Mouse (Mus musculus) liver, embryonic 12.5 days (tissue): ENCODE results near the gene Rnf215. TPM values are rescaled to one million over a fixed set of nuclear protein-coding genes. Genes with fewer than 3 reads are reported as not detected.

Source experiments
- ATAC-seq: fragments of 200-750 bp; cut with Nextera tagmentation; 2 replicates; pipeline ENCODE4 v1.8.0; 2017; ENCODE audit warnings: moderate number of reproducible peaks, mild to moderate bottlenecking, moderate library complexity
- H3K27ac ChIP-seq: fragments of 300-500 bp; sonication (generic); 2 replicates; pipeline ENCODE4 v1.5.1; 2016; ENCODE audit warnings: mild to moderate bottlenecking
- H3K27me3 ChIP-seq: fragments of 300-500 bp; sonication (generic); replicated peaks from 2 replicates; pipeline ENCODE4 v1.6.1; 2016; ENCODE audit warnings: mild to moderate bottlenecking, moderate library complexity
- H3K36me3 ChIP-seq: fragments of 300-500 bp; sonication (generic); 2 replicates; pipeline ENCODE4 v1.6.1; 2016; ENCODE audit warnings: mild to moderate bottlenecking, moderate library complexity
- H3K4me1 ChIP-seq: fragments of 300-500 bp; sonication (generic); 2 replicates; pipeline ENCODE4 v1.6.1; 2016
- H3K4me2 ChIP-seq: fragments of 300-500 bp; sonication (generic); 2 replicates; pipeline ENCODE4 v1.6.1; 2016; ENCODE audit warnings: mild to moderate bottlenecking, moderate library complexity
- H3K4me3 ChIP-seq: fragments of 300-500 bp; sonication (generic); 2 replicates; pipeline ENCODE4 v1.5.1; 2016; ENCODE audit warnings: mild to moderate bottlenecking, moderate library complexity
- H3K9ac ChIP-seq: fragments of 300-500 bp; sonication (generic); 2 replicates; pipeline ENCODE4 v1.6.1; 2016; ENCODE audit warnings: mild to moderate bottlenecking, moderate library complexity
- H3K9me3 ChIP-seq: fragments of 300-500 bp; sonication (generic); replicated peaks from 2 replicates; pipeline ENCODE4 v1.6.1; 2016; ENCODE audit warnings: mild to moderate bottlenecking, moderate library complexity
- WGBS: fragments of 180-500 bp; shearing (Covaris S2); methylation state at CpG from one replicate; pipeline ENCODE4 v1.1.7; 2016; ENCODE audit not compliant: insufficient replicate concordance; 5-methylcytosine and 5-hydroxymethylcytosine counted together
- polyA plus RNA-seq: library from polyadenylated mRNA; unstranded; fragments of >200 nt; fragmentation: Nextera tagmentation; extraction: Ambion mirVana; gene quantifications from 2 replicates; pipeline ENCODE4 v1.2.1, GENCODE M21; 2016

Rnf215 gene
- polyA plus RNA-seq = 9.7 and 10.6 TPM in 2 replicates

DNA sequence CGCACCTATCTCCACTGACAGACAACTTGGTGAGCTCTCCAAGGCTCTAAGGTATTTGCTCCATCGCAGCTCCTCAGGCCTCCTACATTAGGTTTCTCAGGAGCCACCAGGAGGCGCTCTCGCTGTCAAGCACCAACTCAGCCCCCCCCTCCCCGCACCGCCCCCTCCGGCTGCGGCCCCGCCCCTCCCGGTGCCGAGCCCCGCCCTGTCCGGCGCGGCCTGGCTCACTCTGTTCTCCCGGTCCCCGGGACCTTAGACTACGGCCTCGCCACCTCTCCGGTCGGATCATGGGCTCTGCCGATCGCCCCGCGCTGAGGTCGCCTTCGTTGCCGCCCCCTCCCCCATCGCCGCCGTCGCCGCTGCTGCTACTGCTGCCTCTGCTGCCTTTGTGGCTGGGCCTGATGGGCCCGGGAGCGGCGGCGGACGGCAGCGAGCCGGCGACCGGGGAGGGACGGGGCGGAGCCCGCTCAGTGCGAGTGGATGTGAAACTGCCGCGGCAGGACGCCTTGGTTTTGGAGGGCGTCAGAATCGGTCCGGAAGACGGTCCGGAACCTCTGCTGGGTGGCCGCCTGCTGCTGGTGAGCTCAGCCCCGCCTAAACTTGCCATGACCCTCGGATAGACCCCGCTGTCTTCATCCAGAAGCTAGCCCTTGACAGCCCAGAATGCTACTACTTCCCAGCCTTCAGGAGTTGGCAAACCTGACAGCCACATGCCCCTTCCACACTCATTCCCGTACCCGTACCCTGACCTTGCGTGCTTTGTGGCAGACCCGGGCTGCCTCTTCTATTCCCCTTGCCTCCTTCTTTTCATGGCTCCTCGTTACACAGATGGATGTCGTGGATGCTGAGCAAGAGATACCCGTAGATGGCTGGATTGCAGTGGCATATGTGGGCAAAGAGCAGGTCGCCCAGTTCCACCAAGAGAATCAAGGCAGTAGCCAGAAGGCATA is at the start of gene Rnf215:
TSS of gene Rnf215 (plus strand) at position 217 of the 950 bp plus-strand sequence.
- Histone ChIP-seq H3K36me3 (peaks cover 26% of the 10 kb centered on the region), H3K9ac (peak within 1 kb of the TSS; percentile 87), H3K4me3 (peak within 1 kb of the TSS; percentile 86), H3K4me1 (peaks cover 30% of the 10 kb centered on the region), H3K9me3 (0 out of 2 replicates have a peak, but pooled peaks cover 6% of the 10 kb centered on the region), H3K27me3 (no peaks in the 10 kb centered on the region), H3K4me2 (peak within 1 kb of the TSS; percentile 92), H3K27ac (peak within 1 kb of the TSS; percentile 83)
- WGBS = 3% methylated on average over 64 of the region's 66 CpGs
- peak; percentile 95 for ATAC-seq

DNA sequence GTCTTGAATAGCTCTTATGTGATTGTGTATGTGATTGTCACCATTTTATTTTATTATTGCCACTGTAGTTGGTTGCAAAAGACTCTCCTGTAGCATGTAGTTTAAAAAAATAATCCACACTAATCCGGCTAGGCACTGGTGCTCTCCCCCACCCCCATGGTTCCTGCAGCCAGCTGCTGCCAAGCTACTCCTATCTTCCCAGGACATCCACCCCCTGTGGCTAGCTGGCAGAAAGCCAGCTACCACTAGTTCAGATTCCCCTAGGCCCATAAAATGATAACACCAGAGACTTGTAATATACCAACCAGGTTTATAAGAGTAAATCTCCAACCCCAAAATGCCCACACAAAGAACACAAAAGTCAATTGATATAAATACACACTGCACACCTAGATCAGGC is 48.8 kb upstream of the Rnf215 start:
- WGBS = 31% methylated on average over 1 of the region's 1 CpGs
- Histone ChIP-seq H3K9me3 (peaks cover 7% of the 10 kb centered on the region), H3K27me3 (no peaks in the 10 kb centered on the region), H3K9ac (no peak overlapping the region), H3K27ac (no peak overlapping the region), H3K36me3 (peaks cover 10% of the 10 kb centered on the region), H3K4me2 (no peak overlapping the region), H3K4me1 (no peaks in the 10 kb centered on the region), H3K4me3 (no peak overlapping the region)
- ATAC-seq = no peak

DNA sequence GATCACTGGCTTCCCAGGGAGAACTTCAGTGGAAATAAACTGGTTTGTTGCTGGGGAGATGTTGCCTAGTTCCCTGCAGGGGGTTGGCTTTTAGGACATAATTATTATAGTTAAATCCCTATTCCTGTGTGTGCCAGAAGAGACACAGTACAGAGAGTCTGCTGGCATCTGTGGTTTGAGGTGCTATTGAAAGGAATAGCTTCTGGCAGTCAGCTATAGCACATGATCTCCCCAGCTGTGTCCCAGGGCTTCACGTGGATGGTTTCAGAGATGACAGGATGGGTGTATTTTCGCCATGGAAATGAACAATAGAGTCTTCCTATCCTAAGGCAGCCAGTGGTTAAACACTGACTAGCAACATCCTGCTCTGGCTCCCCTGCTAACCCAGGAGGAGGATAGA is 47.7 kb upstream of the Rnf215 start:
- Histone ChIP-seq H3K4me2 (no peak overlapping the region), H3K36me3 (peaks cover 20% of the 10 kb centered on the region), H3K4me1 (no peaks in the 10 kb centered on the region), H3K27ac (no peak overlapping the region), H3K27me3 (no peaks in the 10 kb centered on the region), H3K9me3 (peaks cover 12% of the 10 kb centered on the region), H3K9ac (no peak overlapping the region), H3K4me3 (no peak overlapping the region)
- ATAC-seq = no peak
- 39% methylated on average over 2 of the region's 2 CpGs for WGBS

DNA sequence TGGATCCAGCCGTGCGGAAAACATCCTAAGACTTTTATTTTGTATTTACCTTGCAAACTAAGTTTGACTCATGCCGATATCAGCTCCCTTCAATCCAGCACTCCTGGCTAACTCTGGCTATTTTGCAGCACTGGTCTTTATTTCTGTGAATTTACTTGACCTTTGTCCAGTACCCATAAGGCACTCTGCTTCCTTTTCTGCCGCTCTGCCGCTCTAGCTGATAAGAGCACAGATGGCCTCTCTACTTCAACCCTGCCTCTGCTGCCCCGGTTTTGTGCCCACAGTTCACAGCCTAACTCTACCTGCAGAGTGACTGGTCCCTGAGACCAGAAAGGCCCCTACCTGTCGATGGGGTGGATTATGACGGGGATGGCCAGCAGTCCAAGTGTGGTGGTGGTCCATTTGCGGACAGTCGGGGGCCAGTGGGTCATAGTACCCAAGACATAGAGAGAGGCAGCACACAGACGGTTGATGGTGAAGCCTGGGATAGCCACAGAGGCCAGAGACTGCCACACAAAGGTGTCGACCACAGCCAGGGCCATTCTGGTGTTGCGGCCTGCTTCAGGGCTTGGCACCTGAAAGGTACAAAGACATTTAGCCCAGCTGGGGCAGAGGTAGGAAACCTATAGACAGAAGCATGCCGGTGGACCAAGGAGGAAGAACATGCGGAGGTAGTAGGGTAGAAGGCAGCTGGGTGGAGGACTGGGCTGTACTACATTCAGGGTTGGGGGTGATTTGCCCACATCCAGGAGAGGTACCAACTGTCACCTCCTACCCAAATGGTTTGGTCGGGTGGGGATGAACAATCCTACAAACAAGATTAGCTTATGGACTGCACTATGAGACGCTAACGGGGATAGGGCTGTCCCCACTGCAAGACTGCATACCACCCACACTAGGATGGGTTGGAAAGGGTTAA is 41.3 kb upstream of the Rnf215 start:
- peak overlapping the region; percentile 43 for H3K27ac ChIP-seq
- H3K4me1 ChIP-seq = peaks cover 46% of the 10 kb centered on the region
- 72% methylated on average over 18 of the region's 18 CpGs for WGBS
- no peaks in the 10 kb centered on the region for H3K27me3 ChIP-seq
- H3K4me3 ChIP-seq = peak overlapping the region; percentile 75
- H3K9me3 ChIP-seq = peaks cover 12% of the 10 kb centered on the region
- H3K36me3 ChIP-seq = peaks cover 39% of the 10 kb centered on the region
- H3K4me2 ChIP-seq = peak overlapping the region; percentile 88
- no peak for ATAC-seq
- H3K9ac ChIP-seq = 0 out of 2 replicates have a peak overlapping the region, but pooled peaks have one; percentile 81

DNA sequence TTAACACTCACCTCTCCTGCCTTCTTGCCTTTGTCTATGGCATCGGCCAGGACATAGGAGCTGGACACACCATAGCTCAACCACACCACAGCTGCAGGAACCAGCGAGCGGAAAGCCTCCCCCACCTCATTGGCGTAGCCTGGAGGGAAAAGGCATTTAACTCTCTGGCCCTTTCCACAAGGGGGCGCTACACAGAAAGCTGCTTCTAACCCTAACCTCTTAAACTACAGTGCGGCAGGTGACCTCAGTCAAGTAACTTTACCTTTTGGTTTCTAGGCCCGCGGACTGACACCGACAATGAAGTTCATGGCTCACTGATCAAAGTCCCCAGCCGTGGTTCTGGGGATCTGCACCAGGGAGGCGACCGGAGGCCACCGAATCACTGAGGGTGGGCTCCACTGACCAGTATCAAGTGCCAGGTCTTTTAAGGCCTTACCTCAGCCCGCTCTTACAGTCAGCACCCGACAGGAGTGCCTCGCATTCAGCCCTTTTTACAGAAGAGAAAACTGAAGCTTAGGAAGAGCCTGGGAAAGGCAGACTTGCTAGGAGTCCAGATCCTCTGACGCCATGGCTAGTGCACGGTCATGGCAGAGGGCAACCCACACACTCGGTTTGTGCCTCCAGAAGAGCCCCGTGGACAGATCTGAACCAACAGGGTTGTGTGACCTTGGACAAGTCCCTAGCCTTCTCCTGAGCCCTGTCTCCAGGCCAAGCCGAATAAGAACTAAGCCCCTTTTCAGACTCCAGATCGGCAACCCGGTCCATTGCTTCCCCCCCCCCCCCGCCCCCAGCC is 40.4 kb upstream of the Rnf215 start:
- peak; percentile 21; the same call in 1 of the 2 replicates for ATAC-seq
- peak overlapping the region; percentile 75 for H3K4me3 ChIP-seq
- peak overlapping the region; percentile 81 for H3K9ac ChIP-seq
- H3K36me3 ChIP-seq = peaks cover 39% of the 10 kb centered on the region
- peaks cover 12% of the 10 kb centered on the region for H3K9me3 ChIP-seq
- peaks cover 46% of the 10 kb centered on the region for H3K4me1 ChIP-seq
- 2% methylated on average over 24 of the region's 24 CpGs for WGBS
- peak overlapping the region; percentile 88 for H3K27ac ChIP-seq
- no peaks in the 10 kb centered on the region for H3K27me3 ChIP-seq
- H3K4me2 ChIP-seq = peak overlapping the region; percentile 88

DNA sequence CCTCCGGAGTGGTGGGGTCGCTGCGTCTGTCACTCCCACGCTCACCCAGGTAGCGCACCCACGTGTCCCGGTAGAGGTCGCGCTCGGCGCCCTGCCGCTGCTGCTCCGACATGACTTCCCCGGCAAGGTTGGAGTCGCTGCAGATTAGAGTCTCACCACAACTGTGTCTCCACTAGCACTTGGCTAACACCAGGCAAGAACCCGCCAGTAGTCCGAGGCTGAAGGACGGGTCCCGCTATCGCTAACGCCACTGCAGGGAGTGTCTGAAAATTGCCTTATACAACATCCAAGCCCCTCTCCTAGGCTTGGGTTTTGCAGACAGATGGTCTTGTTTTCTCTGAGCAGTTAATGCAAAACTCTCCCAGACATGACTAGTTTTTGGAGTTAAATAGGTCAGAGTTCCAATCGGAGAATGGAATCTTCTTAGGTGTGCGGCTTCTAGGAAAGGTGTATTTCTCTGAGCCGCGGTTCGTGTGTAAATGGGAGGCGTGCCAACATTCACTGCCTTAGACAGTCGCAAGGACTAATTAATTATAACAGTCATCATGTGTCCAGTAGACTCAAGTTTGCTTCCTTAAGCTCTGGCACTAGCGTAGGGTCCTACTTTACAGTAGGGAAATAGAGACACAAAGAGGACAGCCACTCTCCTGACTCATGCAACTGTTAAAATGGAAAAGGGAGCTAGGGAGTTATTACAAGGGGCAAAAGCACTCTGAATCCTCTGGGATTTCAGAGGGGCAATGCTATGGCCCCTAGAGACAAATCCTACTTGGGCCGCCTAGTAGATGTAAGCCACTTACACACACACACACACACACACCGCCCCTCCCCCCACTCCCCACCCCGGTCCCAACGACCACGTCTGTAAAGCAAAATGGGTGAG is 39.6 kb upstream of the Rnf215 start, which contains the start of gene Mtfp1:
TSS of gene Mtfp1 (minus strand) at position 275 of the 883 bp plus-strand sequence.
- H3K4me2 ChIP-seq = peak within 1 kb of the TSS; percentile 88
- peak within 1 kb of the TSS; percentile 75 for H3K4me3 ChIP-seq
- no peaks in the 10 kb centered on the region for H3K27me3 ChIP-seq
- peak; percentile 22 for ATAC-seq
- H3K4me1 ChIP-seq = peaks cover 46% of the 10 kb centered on the region
- H3K9me3 ChIP-seq = peaks cover 12% of the 10 kb centered on the region
- peak within 1 kb of the TSS; percentile 88 for H3K27ac ChIP-seq
- H3K36me3 ChIP-seq = peaks cover 36% of the 10 kb centered on the region
- peak within 1 kb of the TSS; percentile 81 for H3K9ac ChIP-seq
- WGBS = 4% methylated on average over 34 of the region's 34 CpGs

DNA sequence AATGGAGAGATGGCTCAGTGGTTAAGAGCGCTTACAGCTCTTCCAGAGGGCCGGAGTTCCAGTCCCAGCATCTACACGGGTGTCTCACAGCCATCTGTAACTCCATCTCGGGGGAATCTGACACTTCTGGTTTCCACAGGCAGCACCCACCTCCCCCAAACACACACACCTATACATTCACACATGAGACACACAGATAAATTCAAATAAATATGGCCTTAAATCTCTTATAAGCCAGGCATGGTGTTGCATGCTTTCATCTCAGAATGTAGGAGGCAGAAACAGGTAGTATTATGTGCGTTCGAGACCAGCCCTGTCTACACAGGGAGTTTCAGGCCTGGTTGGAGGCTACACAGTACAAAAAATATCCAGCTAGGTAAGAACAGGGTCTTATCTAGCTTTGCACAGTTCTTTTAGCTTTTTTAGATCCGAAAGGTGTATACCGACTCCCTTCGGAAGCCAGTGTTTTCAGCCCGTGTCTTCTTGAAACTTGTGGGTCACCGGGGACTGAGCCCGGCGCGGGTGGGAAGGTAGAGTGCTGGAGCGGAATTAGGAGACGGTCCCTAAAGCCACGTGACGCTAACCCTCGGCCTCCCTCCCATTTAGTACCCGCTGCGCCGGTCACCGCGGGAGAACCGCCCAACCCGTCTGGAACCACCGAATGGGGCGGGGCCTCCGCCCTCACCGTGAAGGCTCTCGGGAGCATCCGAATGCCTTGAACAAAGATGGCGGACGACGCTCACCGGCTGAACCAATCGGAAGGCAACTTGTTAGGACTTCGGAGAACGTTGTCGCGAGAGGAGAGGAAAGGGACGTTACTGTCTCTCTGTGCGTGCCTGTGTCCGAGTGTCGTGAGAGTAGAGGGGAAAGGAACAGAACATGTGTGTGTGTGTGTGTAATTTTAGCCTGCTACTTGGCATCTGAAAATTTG is 38.7 kb upstream of the Rnf215 start:
- peaks cover 46% of the 10 kb centered on the region for H3K4me1 ChIP-seq
- peak overlapping the region; percentile 88 for H3K4me2 ChIP-seq
- peak; percentile 91 for ATAC-seq
- H3K36me3 ChIP-seq = peaks cover 28% of the 10 kb centered on the region
- H3K4me3 ChIP-seq = peak overlapping the region; percentile 75
- H3K9me3 ChIP-seq = peaks cover 4% of the 10 kb centered on the region
- WGBS = under 1% methylated on average over 45 of the region's 45 CpGs
- H3K9ac ChIP-seq = peak overlapping the region; percentile 81
- peak overlapping the region; percentile 88 for H3K27ac ChIP-seq
- H3K27me3 ChIP-seq = no peaks in the 10 kb centered on the region

DNA sequence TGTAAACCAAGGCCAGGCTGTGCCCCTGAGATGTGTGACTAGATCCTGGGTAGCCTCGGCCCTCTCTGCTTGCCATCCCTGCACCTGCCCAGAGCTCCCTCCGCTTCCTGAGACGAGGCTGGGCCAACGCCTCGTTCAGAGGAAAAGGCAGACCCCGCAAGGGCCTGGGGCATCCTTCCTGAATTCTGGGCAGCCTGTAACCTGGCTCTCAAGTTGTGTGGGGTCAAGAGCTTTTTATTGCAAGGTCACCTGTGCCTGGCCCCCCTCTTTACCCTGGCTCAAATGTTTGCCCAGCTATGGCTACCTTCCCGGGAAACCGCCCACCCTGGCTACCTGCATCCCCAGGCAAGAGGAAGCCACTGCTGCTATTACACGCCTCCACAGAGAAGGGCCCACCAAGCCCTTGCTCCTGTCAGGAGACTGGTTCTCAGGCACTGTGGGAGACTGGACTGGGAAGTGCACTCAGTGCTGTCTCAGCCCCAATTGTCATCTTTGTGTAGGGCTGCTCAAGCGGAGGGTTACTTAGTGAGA is 37.8 kb upstream of the Rnf215 start:
- Histone ChIP-seq H3K9ac (peak overlapping the region; percentile 77), H3K4me3 (peak overlapping the region; percentile 75), H3K4me2 (peak overlapping the region; percentile 88), H3K36me3 (peaks cover 20% of the 10 kb centered on the region), H3K27ac (peak overlapping the region; percentile 88), H3K27me3 (0 out of 2 replicates have a peak, but pooled peaks cover 6% of the 10 kb centered on the region), H3K4me1 (peaks cover 46% of the 10 kb centered on the region), H3K9me3 (no peaks in the 10 kb centered on the region)
- peak; percentile 14 for ATAC-seq
- WGBS = 35% methylated on average over 10 of the region's 10 CpGs

DNA sequence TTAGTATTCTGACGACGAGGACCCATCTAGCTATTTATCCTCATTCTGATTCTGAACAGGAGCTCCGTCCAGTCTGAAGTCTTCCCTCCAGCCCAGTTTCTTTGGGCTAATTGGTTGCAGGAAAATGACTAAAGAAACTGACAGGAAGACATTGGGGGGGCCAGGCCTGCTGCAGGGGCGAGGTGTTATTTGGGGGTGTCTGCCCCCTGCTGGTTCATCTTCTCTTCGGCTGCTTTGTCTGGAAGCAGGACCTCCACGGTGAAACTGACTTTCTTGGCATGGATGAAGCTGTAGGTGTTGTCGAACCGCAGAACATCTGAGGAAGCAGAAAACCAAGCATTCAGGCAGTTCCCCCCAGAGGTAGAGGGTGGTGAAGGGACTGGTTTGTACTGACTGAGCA is 36.9 kb upstream of the Rnf215 start:
- WGBS = 65% methylated on average over 8 of the region's 8 CpGs

More for the DNA sequence above, 36.9 kb upstream of the Rnf215 start:
- Histone ChIP-seq H3K27me3 (peaks cover 14% of the 10 kb centered on the region; the same call in 1 of the 2 replicates), H3K4me1 (peaks cover 44% of the 10 kb centered on the region), H3K36me3 (peaks cover 10% of the 10 kb centered on the region), H3K27ac (no peak overlapping the region), H3K9ac (no peak overlapping the region), H3K9me3 (no peaks in the 10 kb centered on the region), H3K4me2 (no peak overlapping the region), H3K4me3 (no peak overlapping the region)
- no peak for ATAC-seq
